Mouse (Mus musculus) activated CD4-positive, CD25-positive, alpha-beta regulatory T cell, adult 9 weeks (primary cell): ENCODE results near the gene Tor1a. TPM values are rescaled to one million over a fixed set of nuclear protein-coding genes. Genes with fewer than 3 reads are reported as not detected.

Experiments
- polyA plus RNA-seq: library from polyadenylated mRNA; unstranded; fragments of 100-300 nt; shearing (Covaris generic); gene quantifications from one replicate; pipeline ENCODE4 v1.2.1, GENCODE M21; 2017

The Tor1a gene
- 67.6 TPM for polyA plus RNA-seq

DNA sequence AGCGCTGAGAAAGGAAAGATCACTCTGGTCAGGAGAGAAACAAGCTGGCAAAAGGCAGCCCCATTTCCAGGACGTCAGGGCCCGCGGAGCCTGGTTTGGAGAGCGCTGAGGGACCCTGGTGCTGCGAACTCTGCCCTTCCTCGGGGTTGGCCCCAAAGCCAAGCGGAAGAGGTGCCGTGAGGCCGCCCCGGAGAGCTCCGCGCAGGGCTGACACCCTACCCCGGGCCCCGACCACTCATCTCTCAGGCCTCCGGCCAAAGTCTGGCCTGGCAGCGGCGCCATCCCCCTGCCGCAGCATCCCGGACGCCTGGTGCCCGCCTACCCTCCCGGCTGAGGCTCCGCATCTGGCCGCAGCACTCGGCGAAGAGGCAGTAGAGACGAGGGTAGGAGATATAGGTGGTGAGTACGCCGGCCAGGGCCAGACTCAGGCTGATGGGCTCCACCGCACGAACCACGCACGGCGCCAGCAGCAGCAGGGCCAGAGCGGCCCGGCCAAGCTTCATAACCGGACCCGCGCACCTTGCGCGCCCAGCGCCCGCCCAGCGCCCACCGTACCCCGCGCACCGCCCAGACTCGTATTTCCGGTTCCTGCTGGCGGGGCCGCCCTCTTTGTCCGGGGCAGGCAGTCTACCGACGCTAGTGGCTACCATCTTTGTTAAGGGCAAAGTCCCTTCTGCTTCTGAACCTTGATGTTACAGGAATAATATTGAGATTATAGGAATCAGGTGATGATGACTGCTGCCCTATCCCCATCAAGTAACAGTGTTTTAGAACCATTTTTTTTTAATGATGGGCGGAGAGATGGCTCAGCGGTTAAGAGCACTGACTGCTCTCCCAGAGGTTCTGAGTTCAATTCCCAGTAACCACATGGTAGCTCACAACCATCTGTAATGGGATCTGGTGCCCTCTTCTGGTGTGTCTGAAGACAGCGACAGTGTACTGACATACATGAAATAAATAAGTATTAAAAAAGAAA, at the start of gene Tor1a:
Gene Tor1a (minus strand): TSS at position 582 of the 976 bp plus-strand sequence.

DNA sequence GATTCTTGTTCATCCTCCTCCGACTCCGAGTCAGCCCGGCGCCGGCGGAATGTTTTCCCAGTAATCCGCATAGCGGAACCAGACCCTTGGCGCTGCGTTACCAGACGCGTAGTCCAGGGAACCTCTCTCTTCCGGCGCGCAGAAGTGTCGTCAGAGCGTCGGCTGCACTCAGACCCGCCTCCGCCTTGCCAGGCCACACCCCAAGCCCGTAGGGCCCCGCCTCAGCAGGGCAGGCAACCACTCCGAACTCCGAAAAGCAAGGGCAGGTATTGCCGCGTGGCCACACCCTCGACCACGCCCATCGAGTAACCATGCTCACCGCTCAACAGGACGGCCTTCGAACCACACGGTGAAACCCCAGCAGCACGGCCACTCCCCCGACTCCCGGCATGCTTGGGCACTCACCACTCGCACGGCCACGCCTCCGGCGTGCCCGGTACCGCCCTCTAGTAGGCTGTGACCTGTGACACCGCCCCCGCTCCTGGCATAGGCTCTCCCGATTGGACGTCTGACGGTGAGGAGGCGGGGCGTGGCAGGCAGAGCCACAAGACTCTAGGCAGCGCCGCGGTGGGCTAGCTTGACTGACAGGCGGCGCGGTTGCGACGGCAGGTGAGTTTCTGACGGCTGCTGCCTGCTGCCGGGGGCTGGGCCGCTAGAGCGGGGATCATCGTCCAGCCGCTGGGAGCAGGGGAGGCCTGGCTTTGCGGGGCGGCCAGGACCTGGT, 14.2 kb upstream of the Tor1a start, which contains the start of the genes BC005624 and Usp20:
Gene BC005624 (minus strand): TSS at position 412 of the 724 bp plus-strand sequence.
Gene Usp20 (plus strand): TSS at position 490 of the 724 bp plus-strand sequence.

DNA sequence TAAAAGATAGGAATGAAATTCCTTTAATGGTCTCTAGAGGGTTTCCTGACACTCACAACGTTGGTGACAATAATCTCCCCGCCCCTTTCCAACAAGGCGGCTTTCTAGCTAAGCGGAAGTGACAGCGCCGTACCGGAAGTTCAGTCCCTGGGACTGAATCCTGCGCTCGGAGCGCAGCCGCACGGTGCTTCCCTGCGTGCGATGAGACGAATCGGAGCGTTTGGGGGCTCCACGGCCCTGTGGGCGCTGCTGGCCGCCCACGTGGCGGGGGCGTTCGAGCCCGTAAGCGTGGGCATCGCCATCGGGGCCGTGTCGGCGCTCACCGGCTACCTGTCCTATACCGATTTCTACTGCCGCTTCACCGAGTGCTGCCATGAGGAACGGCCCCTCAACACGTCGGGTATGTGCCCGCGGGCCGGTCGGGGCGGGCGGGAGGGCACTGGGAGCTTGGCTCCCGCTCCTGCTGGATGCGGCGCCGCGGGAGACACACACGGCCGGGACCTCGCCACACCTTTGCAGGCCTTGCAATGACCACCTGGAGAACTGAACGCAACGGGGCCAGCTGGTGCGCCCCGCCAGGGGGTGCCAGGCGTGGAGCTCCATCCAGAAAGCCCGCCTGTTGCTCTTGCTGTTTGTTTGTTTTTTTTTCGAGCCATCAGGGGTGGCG, 14.8 kb downstream of the Tor1a start, which contains the start of gene Tor1b:
Gene Tor1b (plus strand): TSS at position 136 of the 667 bp plus-strand sequence.

DNA sequence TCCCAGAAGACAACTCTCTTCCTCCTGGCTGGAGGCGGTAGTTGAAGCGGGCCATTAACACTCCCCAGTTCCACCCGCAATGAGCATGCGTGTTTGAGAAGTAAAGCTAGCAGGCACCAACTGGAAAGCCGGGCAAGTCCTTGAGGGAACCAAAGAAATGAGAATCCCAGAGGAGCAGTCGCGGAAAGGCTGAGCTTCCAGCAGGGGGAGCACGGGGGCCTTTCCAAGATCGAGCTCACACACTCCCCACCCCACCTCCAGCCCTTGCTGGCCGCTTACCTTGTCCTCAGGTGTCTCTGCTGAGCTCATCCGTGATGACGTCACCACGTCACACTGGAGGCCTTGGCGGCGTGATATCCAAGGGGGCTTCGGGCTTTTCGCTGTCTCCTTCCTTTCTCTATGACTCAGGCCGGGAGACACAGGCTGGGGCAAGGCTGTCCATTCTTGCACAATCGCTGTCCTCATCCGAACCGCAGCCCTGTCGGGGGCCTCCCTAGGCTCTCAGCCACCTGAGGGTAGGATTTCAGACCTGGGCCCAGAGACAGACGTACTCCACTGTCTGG, 38.2 kb downstream of the Tor1a start, which contains the start of gene Ptges:
Gene Ptges (minus strand): TSS at position 381 of the 563 bp plus-strand sequence.

Other genes starting within 250 kb of the Tor1a start
- 0.44 TPM for gene 1700001O22Rik, start 164.3 kb downstream of the Tor1a start, polyA plus RNA-seq
- gene Ntmt1, start 160.1 kb downstream of the Tor1a start, polyA plus RNA-seq = 39.1 TPM
- gene Asb6, start 137.6 kb downstream of the Tor1a start, polyA plus RNA-seq = 65.1 TPM
- gene Prrx2, start 133.0 kb downstream of the Tor1a start, polyA plus RNA-seq = not detected
- gene Ptges, start 38.1 kb downstream of the Tor1a start, polyA plus RNA-seq = not detected
- 34.6 TPM for gene Tor1b, start 15.0 kb downstream of the Tor1a start, polyA plus RNA-seq
- 83.9 TPM for gene BC005624, start 14.3 kb upstream of the Tor1a start, polyA plus RNA-seq
- gene Usp20, start 14.3 kb upstream of the Tor1a start, polyA plus RNA-seq = 30.2 TPM
- gene Fnbp1, start 174.1 kb upstream of the Tor1a start, polyA plus RNA-seq = 178 TPM
- 83.8 TPM for gene Gpr107, start 184.4 kb upstream of the Tor1a start, polyA plus RNA-seq